13 mouse cellular contexts compared by ENCODE assay signal in the genomic region with DNA sequence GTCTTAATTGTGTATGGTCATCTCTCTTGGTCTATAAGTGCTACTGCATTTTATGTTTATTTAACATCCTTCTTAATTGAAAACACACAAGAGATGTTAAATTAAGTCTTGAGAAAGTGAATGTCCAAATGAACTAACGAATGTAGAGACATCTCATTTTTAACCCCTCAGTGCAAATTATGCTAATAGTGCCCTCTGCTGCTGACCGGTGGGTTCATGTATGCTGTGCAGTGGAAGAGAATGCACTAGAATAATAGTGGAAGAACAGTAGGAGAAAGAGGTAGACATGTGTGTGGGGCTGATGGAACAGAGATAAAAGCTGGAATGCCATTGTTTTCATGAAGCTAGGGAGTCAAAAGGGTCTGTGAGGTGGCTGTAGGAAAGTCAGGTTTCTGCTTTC.
DNase-seq lines count a peak whose midpoint lies in the region; ATAC-seq and TF ChIP-seq lines count a peak whose summit lies in the region.
"Had no signal": no experiment of that assay in that cellular context is flagged by ENCODE, and none has a peak within 500 bp of the region (broad histone marks: within the 10 kb centered on the region; RNA-seq: fewer than 3 reads in every experiment).

No protein-coding gene starts in this region.

- POLR2A ChIA-PET in Patski (lab: Charles Lee): no interaction called here

- no peak for ATAC-seq in Patski
- ATAC-seq in activated CD4-positive, CD25-positive, alpha-beta regulatory T cell, adult 4 months: no peak
- ATAC-seq: midbrain, embryonic 13.5 days had no signal

- TF ChIP-seq POLR2A in heart, adult 2 months (IDR thresholded peaks at IDR 0.05; ENCODE audit: insufficient read depth, low read depth, low read length): no peak

- H3K79me2 ChIP-seq in heart, adult 2 months (replicated peaks; ENCODE audit: control insufficient read depth, insufficient read depth, low read length): no peaks in the 10 kb centered on the region

- H3K27me3 ChIP-seq in heart, adult 2 months (ENCODE audit: control insufficient read depth, insufficient read depth, low read length): no peaks in the 10 kb centered on the region
- no peaks in the 10 kb centered on the region for H3K27me3 ChIP-seq in Patski
- H3K27me3 ChIP-seq: limb, embryonic 15.5 days; midbrain, embryonic 13.5 days had no signal

- CTCF ChIA-PET in Patski (lab: Charles Lee): interaction anchor here (0.8 to 1.6 kb wide), 5 partner anchors 47 to 591 kb away, joined by 3 to 5 read pairs (median 3); no protein-coding TSS in a partner anchor

- intact Hi-C loops in heart, adult 2 months (cut with DNase I): loop anchor here (1.0 kb wide), 1 partner anchor 576 kb away; no protein-coding TSS in a partner anchor
- intact Hi-C loops in left cerebral cortex, postnatal 4 days (cut with DNase I): no loop called here

- no peak overlapping the region for H3K9ac ChIP-seq in heart, adult 2 months (ENCODE audit: low read depth, low read length)
- H3K9ac ChIP-seq: heart, embryonic 15.5 days; limb, embryonic 15.5 days; midbrain, embryonic 13.5 days had no signal

- 48% methylated on average over 2 of the region's 2 CpGs for WGBS in heart, adult 2 months

- in situ Hi-C loops in Patski (cut with MboI; ENCODE audit: low pct_unique_long_range_greater_than_20kb): loop anchor here (5.0 to 25.0 kb wide), 2 partner anchors 575 to 1185 kb away; no protein-coding TSS in a partner anchor

- no peaks in the 10 kb centered on the region for H3K4me1 ChIP-seq in heart, adult 2 months (ENCODE audit: control insufficient read depth, insufficient read depth, low read length)
- H3K4me1 ChIP-seq: heart, embryonic 15.5 days; midbrain, embryonic 13.5 days had no signal

- no peak for DNase-seq in heart, adult 2 months
- DNase-seq in heart, adult 9 months (ENCODE audit: low spot score in 2 of 2): no peak
- peak; percentile 53 for DNase-seq in left cerebral cortex, postnatal 4 days
- no peak for DNase-seq in left cerebral cortex, adult 9 months (ENCODE audit: low spot score in 2 of 2)
- DNase-seq in Patski (ENCODE audit: low read depth, low spot score): no peak
- peak; percentile 16 to 64 for DNase-seq in kidney, postnatal 36 days
- DNase-seq: adrenal gland, adult 8-10 months; cerebellum, adult 11-12 months; thymus, postnatal 14 days had no signal

- H3K27ac ChIP-seq in heart, adult 2 months: no peak overlapping the region
- H3K27ac ChIP-seq: heart, embryonic 15.5 days; limb, embryonic 15.5 days; midbrain, embryonic 13.5 days had no signal

- H3K36me3 ChIP-seq in heart, adult 2 months (ENCODE audit: control insufficient read depth, insufficient read depth, low read length): no peaks in the 10 kb centered on the region
- H3K36me3 ChIP-seq: heart, embryonic 15.5 days; limb, embryonic 15.5 days; midbrain, embryonic 13.5 days had no signal

- H3K4me3 ChIP-seq in heart, adult 2 months: no peak overlapping the region
- H3K4me3 ChIP-seq: heart, embryonic 15.5 days; limb, embryonic 15.5 days; midbrain, embryonic 13.5 days had no signal

- TF ChIP-seq EP300 in heart, adult 2 months (IDR thresholded peaks at IDR 0.05; ENCODE audit: insufficient read depth, low read depth, low read length): no peak

- TF ChIP-seq CTCF in heart, adult 2 months (IDR thresholded peaks at IDR 0.05): peak; percentile 70
- peak; percentile 68 for TF ChIP-seq CTCF in Patski (IDR thresholded peaks at IDR 0.05)

Comparison
In these comparisons a context has a peak if more than half of its experiments do, and no peak if none do; other contexts are left out.
1. DNase-seq: peak in left cerebral cortex, postnatal 4 days (single experiment) and kidney, postnatal 36 days (2 of 2); none in heart, adult 2 months (0 of 2), heart, adult 9 months (0 of 2), left cerebral cortex, adult 9 months (0 of 2) and Patski (single experiment).